9 mouse cellular contexts compared by ENCODE assay signal in genomic region chr9:114526581-114526980, GRCm38 (mm10). TPM values are rescaled to one million over a fixed set of nuclear protein-coding genes. Genes with fewer than 3 reads are reported as not detected.
DNase-seq lines count a peak whose midpoint lies in the region; ATAC-seq lines count a peak whose summit lies in the region.
"Had no signal": no experiment of that assay in that cellular context is flagged by ENCODE, and none has a peak within 500 bp of the region (broad histone marks: within the 10 kb centered on the region; RNA-seq: fewer than 3 reads in every experiment).

No protein-coding gene starts in this region.

- peak overlapping the region; percentile 56 for H3K4me2 ChIP-seq in heart, embryonic 11.5 days
- peak overlapping the region; percentile 6; the same call in 1 of the 2 replicates for H3K4me2 ChIP-seq in hindbrain, embryonic 14.5 days (replicated peaks)
- H3K4me2 ChIP-seq in midbrain, embryonic 15.5 days = 0 out of 2 replicates have a peak overlapping the region, but pooled peaks have one; percentile 15

- no peak for DNase-seq in heart, adult 8-10 months (ENCODE audit: low spot score)
- DNase-seq in hindbrain, embryonic 14.5 days (ENCODE audit: low spot score) = no peak
- no peak for DNase-seq in spleen, adult 12 weeks (ENCODE audit: low spot score)
- DNase-seq in urinary bladder, postnatal 36 days (ENCODE audit: low spot score in 2 of 2) = no peak
- no peak for DNase-seq in adrenal gland, adult 8-10 months

- WGBS in heart, embryonic 11.5 days (ENCODE audit: insufficient replicate concordance) = 14% methylated on average over 5 of the region's 8 CpGs
- 11% methylated on average over 8 of the region's 8 CpGs for WGBS in hindbrain, embryonic 14.5 days
- 11% methylated on average over 8 of the region's 8 CpGs for WGBS in midbrain, embryonic 15.5 days

- peak overlapping the region; percentile 15 for H3K4me3 ChIP-seq in heart, embryonic 11.5 days (ENCODE audit: low read depth, low read length)
- H3K4me3 ChIP-seq in brown adipose tissue, adult 24 weeks (ENCODE audit: insufficient read depth, low read depth, low read length) = peak overlapping the region; percentile 46; the same call in 1 of the 2 replicates
- no peak overlapping the region for H3K4me3 ChIP-seq in hindbrain, embryonic 14.5 days (replicated peaks; ENCODE audit: low read length)
- H3K4me3 ChIP-seq in midbrain, embryonic 15.5 days = no peak overlapping the region

- H3K4me1 ChIP-seq in heart, embryonic 11.5 days (ENCODE audit: control insufficient read depth, insufficient read depth, low read length) = peaks cover 30% of the 10 kb centered on the region
- peaks cover 5% of the 10 kb centered on the region for H3K4me1 ChIP-seq in brown adipose tissue, adult 24 weeks (ENCODE audit: control insufficient read depth, insufficient read depth, insufficient read length, low read length)
- peaks cover 24% of the 10 kb centered on the region for H3K4me1 ChIP-seq in hindbrain, embryonic 14.5 days (replicated peaks; ENCODE audit: control insufficient read depth, insufficient read depth, low read length)
- H3K4me1 ChIP-seq in midbrain, embryonic 15.5 days = peaks cover 20% of the 10 kb centered on the region

- peak overlapping the region; percentile 48; the same call in 1 of the 2 replicates for H3K9ac ChIP-seq in heart, embryonic 11.5 days (ENCODE audit: low read depth, low read length)
- no peak overlapping the region for H3K9ac ChIP-seq in hindbrain, embryonic 14.5 days
- H3K9ac ChIP-seq in midbrain, embryonic 15.5 days = no peak overlapping the region

- H3K36me3 ChIP-seq in heart, embryonic 11.5 days (ENCODE audit: control insufficient read depth, insufficient read depth, low read length) = no peaks in the 10 kb centered on the region
- H3K36me3 ChIP-seq in hindbrain, embryonic 14.5 days (replicated peaks; ENCODE audit: control insufficient read depth, insufficient read depth) = no peaks in the 10 kb centered on the region
- H3K36me3 ChIP-seq in midbrain, embryonic 15.5 days (replicated peaks) = no peaks in the 10 kb centered on the region

- H3K9me3 ChIP-seq in heart, embryonic 11.5 days (replicated peaks; ENCODE audit: control insufficient read depth, low read length) = no peaks in the 10 kb centered on the region
- H3K9me3 ChIP-seq in hindbrain, embryonic 14.5 days (ENCODE audit: control insufficient read depth, low read length) = no peaks in the 10 kb centered on the region
- H3K9me3 ChIP-seq in midbrain, embryonic 15.5 days = no peaks in the 10 kb centered on the region

- H3K27me3 ChIP-seq in heart, embryonic 11.5 days (ENCODE audit: control insufficient read depth, insufficient read depth, low read length) = no peaks in the 10 kb centered on the region
- no peaks in the 10 kb centered on the region for H3K27me3 ChIP-seq in hindbrain, embryonic 14.5 days (ENCODE audit: control insufficient read depth, insufficient read depth, low read length)
- no peaks in the 10 kb centered on the region; the same call in 1 of the 2 replicates for H3K27me3 ChIP-seq in midbrain, embryonic 15.5 days (replicated peaks)

- H3K27ac ChIP-seq in heart, embryonic 11.5 days (ENCODE audit: low read depth, low read length) = peak overlapping the region; percentile 75
- H3K27ac ChIP-seq in brown adipose tissue, adult 24 weeks (replicated peaks; ENCODE audit: low read depth, low read length) = no peak overlapping the region
- no peak overlapping the region for H3K27ac ChIP-seq in hindbrain, embryonic 14.5 days
- H3K27ac ChIP-seq in midbrain, embryonic 15.5 days = no peak overlapping the region

- 0 out of 2 replicates have a peak, but pooled peaks have one; percentile 8 for ATAC-seq in heart, embryonic 11.5 days (replicated peaks; ENCODE audit: insufficient number of reproducible peaks, low FRiP score, low TSS enrichment)
- ATAC-seq in hindbrain, embryonic 14.5 days (ENCODE audit: low FRiP score) = no peak
- ATAC-seq in midbrain, embryonic 15.5 days (replicated peaks) = no peak

RNA-seq across cellular contexts. Expression of gene C130032M10Rik, which starts 11.1 kb away (rescaled TPM):
- 0.54 and 0.90 TPM in 2 replicates for polyA plus RNA-seq in heart, embryonic 11.5 days (2014; fragmentation: Nextera tagmentation; extraction: Ambion mirVana)
- total RNA-seq in heart, adult 8-10 months (2022) = not detected
- not detected in 2 replicates for polyA plus RNA-seq in brown adipose tissue, adult 24 weeks (2012; ENCODE audit: insufficient read depth, insufficient read length, missing spikeins)
- polyA plus RNA-seq in hindbrain, embryonic 14.5 days (2014; fragmentation: Nextera tagmentation; extraction: Ambion mirVana) = not detected in 2 replicates
- not detected in 2 replicates for polyA plus RNA-seq in midbrain, embryonic 15.5 days (2015; fragmentation: Nextera tagmentation; extraction: Ambion mirVana)
- under 1 TPM in 1 of 4 experiments, not detected in 3; 0.43 TPM for total RNA-seq in adrenal gland, adult 8-10 months (2022)
- polyA plus RNA-seq: cortical plate, adult 2 months had no signal

RNA-seq across cellular contexts. Expression of gene Ccr4, which starts 21.9 kb away (rescaled TPM):
- polyA plus RNA-seq in heart, embryonic 11.5 days (2014; fragmentation: Nextera tagmentation; extraction: Ambion mirVana) = not detected in 2 replicates
- not detected for total RNA-seq in heart, adult 8-10 months (2022)
- polyA plus RNA-seq in brown adipose tissue, adult 24 weeks (2012; ENCODE audit: insufficient read depth, insufficient read length, missing spikeins) = not detected in 2 replicates
- polyA plus RNA-seq in hindbrain, embryonic 14.5 days (2014; fragmentation: Nextera tagmentation; extraction: Ambion mirVana) = not detected in 2 replicates
- not detected in 2 replicates for polyA plus RNA-seq in midbrain, embryonic 15.5 days (2015; fragmentation: Nextera tagmentation; extraction: Ambion mirVana)
- total RNA-seq in adrenal gland, adult 8-10 months (2022) = not detected
- polyA plus RNA-seq: cortical plate, adult 2 months had no signal

RNA-seq across cellular contexts. Expression of gene Trim71, which starts 37.6 kb away (rescaled TPM):
- 1.00 and 1.1 TPM in 2 replicates for polyA plus RNA-seq in heart, embryonic 11.5 days (2014; fragmentation: Nextera tagmentation; extraction: Ambion mirVana)
- total RNA-seq in heart, adult 8-10 months (2022) = not detected
- polyA plus RNA-seq in brown adipose tissue, adult 24 weeks (2012; ENCODE audit: insufficient read depth, insufficient read length, missing spikeins) = not detected in 2 replicates
- polyA plus RNA-seq in hindbrain, embryonic 14.5 days (2014; fragmentation: Nextera tagmentation; extraction: Ambion mirVana) = 0.29 and 0.31 TPM in 2 replicates
- 0.15 and 0.17 TPM in 2 replicates for polyA plus RNA-seq in midbrain, embryonic 15.5 days (2015; fragmentation: Nextera tagmentation; extraction: Ambion mirVana)
- total RNA-seq in adrenal gland, adult 8-10 months (2022) = under 1 TPM in 1 of 4 experiments, not detected in 3; 0.03 TPM

Comparison
In these comparisons a context has a peak if more than half of its experiments do, and no peak if none do; other contexts are left out.
1. H3K4me2 ChIP-seq: peak in every context shown above with its lines; median percentile 56 in heart, embryonic 11.5 days; 15 in midbrain, embryonic 15.5 days; 6 in hindbrain, embryonic 14.5 days.
2. H3K4me3 ChIP-seq: peak in heart, embryonic 11.5 days (single experiment) and brown adipose tissue, adult 24 weeks (single experiment); none in hindbrain, embryonic 14.5 days (single experiment) and midbrain, embryonic 15.5 days (single experiment).